Mouse (Mus musculus): Measurements from ENCODE around the gene Galnt16.

Gene Galnt16

GRCm38 (mm10) chr12:80601597-80602269 lies 83.7 kb downstream of the Galnt16 start:
- DNase-seq, result no peak

GRCm38 (mm10) chr12:80602432-80602831 lies 84.4 kb downstream of the Galnt16 start:
- no peak for DNase-seq

- DNase-seq, result peak; percentile 86
Measured at GRCm38 (mm10) chr12:80603566-80603965, 85.5 kb downstream of the Galnt16 start.

GRCm38 (mm10) chr12:80604218-80604617 lies 86.1 kb downstream of the Galnt16 start:
- no peak for DNase-seq

- no peak for DNase-seq
Measured at GRCm38 (mm10) chr12:80608576-80608975, 90.5 kb downstream of the Galnt16 start.

- no peak for DNase-seq
Measured at GRCm38 (mm10) chr12:80609928-80610327, 91.9 kb downstream of the Galnt16 start.

GRCm38 (mm10) chr12:80612113-80612791 lies 94.2 kb downstream of the Galnt16 start:
- DNase-seq, result no peak

GRCm38 (mm10) chr12:80615371-80616257 lies 97.5 kb downstream of the Galnt16 start:
- DNase-seq, result no peak

- DNase-seq, result no peak
Measured at GRCm38 (mm10) chr12:80620501-80620900, 102.4 kb downstream of the Galnt16 start.

- no peak for DNase-seq
Measured at GRCm38 (mm10) chr12:80631790-80632189, 113.7 kb downstream of the Galnt16 start.

- peak; percentile 72 for DNase-seq
Measured at GRCm38 (mm10) chr12:80642725-80643692, 124.9 kb downstream of the Galnt16 start.

- peak; percentile 96 for DNase-seq
Measured at GRCm38 (mm10) chr12:80643693-80644505, 125.8 kb downstream of the Galnt16 start, which contains the start of the genes Slc39a9 and Erh. TSS of gene Slc39a9 (plus strand) at chr12:80643883. TSS of gene Erh (minus strand) at chr12:80644341.

- DNase-seq, result no peak
Measured at GRCm38 (mm10) chr12:80644506-80644868, 126.4 kb downstream of the Galnt16 start.

GRCm38 (mm10) chr12:80646377-80646776 lies 128.3 kb downstream of the Galnt16 start:
- no peak for DNase-seq

GRCm38 (mm10) chr12:80653951-80654658 lies 136.0 kb downstream of the Galnt16 start:
- peak; percentile 83 for DNase-seq

- DNase-seq, result peak; percentile 42
Measured at GRCm38 (mm10) chr12:80654659-80655025, 136.6 kb downstream of the Galnt16 start.

- no peak for DNase-seq
Measured at GRCm38 (mm10) chr12:80658661-80659060, 140.6 kb downstream of the Galnt16 start.

- no peak for DNase-seq
Measured at GRCm38 (mm10) chr12:80662322-80662721, 144.2 kb downstream of the Galnt16 start.

- no peak for DNase-seq
Measured at GRCm38 (mm10) chr12:80663935-80664334, 145.9 kb downstream of the Galnt16 start.

- DNase-seq, result no peak
Measured at GRCm38 (mm10) chr12:80668391-80668790, 150.3 kb downstream of the Galnt16 start.

- peak; percentile 83 for DNase-seq
Measured at GRCm38 (mm10) chr12:80673170-80673569, 155.1 kb downstream of the Galnt16 start.

All from lung, postnatal 36 days (tissue).